Mouse (Mus musculus) common myeloid progenitor, adult 5-6 weeks (primary cell): ENCODE measurements around the gene Serpinb1b. TPM values are rescaled to one million over a fixed set of nuclear protein-coding genes. Genes with fewer than 3 reads are reported as not detected.

ENCODE experiments used
- ATAC-seq: replicated peaks from 2 replicates; pipeline ENCODE4 v1.8.0; 2016; ENCODE audit warnings: low read depth, mild to moderate bottlenecking, moderate TSS enrichment, inconsistent platforms; ENCODE audit not compliant: poor library complexity, severe bottlenecking
- total RNA-seq: library from RNA; stranded (forward); fragments of 200-1000, 187-1606 nt; gene quantifications from 2 replicates; pipeline ENCODE4 v1.2.3, GENCODE M21; 2017

Gene Serpinb1b
- total RNA-seq, 1 experiment from 2014 or later: not detected

DNA sequence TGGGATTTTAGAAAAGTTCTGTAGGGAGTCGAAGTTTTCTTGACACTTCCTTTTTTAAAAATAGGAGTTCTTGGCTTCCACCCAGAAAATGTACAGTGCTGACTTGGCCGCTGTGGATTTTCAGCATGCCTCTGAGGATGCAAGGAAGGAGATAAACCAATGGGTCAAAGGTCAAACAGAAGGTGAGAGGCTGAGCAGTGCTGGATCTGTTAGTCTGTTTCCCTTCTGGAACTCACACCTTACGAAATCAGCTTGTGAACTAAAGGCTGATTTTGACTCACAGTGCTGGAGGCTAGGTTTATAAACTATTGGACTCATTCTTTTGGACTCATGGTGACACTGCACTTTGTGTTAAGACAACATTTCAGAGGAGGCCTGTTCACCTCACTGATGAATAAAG lies 11.2 kb downstream of the Serpinb1b start:
- no peak for ATAC-seq

DNA sequence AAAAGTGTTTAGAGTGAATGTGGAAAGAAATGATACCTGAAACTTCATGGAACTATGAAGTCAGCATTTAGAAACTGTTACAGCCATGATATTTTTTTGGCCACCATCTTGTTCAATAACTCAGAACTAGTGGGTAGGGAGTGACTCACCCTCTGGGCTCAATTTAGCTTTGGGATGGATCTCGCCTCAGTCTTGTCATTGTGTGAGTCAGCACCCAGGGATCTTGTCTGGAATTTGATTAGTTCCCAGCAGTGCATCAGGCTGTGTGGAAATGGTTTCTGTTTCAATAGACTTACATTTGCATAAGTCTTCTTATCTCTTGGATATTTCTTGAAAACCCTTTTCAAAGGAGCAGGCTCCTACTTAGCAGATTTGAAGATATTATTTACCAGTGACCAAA lies 12.2 kb downstream of the Serpinb1b start:
- ATAC-seq: no peak

DNA sequence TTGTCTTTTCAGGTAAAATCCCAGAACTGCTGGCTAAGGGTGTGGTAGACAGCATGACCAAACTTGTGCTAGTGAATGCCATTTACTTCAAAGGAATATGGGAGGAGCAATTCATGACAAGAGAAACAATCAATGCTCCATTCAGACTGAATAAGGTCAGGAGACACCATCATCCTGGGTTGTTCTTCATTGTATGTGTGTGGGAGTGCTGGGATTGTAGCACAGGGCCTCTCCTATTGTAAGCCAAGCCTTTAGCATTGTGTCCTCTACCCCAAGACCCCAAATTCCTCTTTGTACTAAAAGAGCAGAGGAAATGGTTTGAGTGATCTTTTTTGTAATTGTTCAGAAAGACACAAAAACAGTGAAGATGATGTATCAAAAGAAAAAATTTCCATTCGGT lies 12.9 kb downstream of the Serpinb1b start:
- ATAC-seq: no peak

DNA sequence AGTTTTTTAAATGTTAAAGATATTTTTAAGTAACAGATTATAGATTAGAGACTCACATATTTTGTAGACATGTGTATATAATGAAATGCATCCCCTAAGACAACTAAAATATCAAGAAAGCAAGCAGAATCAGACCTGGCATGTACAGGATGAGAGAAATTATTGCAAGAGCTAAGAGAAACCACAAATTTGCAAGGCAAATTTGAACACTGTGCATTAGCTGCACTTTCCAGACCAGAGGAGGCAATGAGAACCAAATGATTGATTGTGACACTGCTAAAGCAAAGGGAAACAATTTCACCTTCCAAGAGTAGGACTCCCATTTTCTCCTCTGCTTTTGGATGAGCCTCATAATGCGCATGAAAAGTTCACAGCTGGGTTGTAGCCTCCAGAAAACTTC lies 17.2 kb downstream of the Serpinb1b start:
- ATAC-seq: no peak

DNA sequence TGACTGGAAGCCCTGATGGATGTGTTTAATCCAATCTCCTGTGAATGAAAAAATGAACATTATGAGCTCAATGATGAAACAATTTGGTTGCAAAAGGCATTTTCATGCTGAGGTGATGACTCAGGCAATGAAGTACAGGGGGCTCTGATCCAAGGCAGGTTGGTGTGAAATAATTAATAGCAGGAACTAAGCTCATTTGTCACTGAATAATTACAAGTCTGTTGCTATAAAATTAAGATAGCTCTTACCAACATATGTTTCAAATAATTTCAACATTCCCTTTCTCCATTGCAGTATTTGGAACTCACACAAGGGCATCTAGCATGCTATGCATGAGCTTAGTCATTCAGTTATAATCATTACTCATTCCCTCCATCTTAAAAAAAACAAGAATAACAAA lies 27.3 kb downstream of the Serpinb1b start:
- no peak for ATAC-seq

DNA sequence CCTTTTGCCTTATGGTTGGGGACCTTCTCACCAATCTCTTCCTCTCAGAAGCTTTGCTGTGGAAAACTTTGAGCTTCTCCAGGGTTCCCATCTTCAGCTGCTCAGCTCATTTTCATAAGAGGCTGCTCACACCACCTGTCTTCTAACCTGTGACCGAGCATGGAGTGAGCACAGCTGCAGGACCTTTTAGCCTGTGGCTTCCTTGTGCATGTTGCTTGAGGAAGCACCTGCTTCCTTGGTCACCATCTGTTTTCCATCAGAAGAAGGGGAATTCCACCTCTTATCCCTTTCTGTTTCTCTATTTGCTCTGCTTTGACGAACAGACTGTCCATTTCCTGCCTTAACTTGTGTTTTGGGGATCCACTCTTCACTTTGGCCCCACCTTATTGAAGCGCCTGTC lies 34.7 kb downstream of the Serpinb1b start:
- ATAC-seq: no peak

DNA sequence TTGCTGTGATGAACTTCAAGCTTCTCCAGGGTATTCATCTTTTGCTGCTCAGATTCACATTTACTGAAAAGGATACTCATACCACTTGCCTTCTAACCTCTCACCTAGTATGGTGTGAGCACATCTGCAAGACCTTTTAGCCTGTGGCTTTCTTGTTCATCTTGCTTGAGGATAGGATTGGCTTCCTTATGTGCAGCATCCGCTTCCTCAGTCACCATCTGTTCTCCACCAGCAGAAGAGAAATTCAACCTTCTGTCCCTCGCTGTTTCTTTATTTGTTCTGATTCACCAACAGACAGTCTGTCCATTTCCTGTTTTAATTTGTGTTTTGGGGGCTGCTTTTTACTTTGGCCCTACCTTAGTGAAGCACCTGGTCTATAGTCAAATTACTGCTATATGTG lies 59.3 kb downstream of the Serpinb1b start:
- ATAC-seq: no peak

DNA sequence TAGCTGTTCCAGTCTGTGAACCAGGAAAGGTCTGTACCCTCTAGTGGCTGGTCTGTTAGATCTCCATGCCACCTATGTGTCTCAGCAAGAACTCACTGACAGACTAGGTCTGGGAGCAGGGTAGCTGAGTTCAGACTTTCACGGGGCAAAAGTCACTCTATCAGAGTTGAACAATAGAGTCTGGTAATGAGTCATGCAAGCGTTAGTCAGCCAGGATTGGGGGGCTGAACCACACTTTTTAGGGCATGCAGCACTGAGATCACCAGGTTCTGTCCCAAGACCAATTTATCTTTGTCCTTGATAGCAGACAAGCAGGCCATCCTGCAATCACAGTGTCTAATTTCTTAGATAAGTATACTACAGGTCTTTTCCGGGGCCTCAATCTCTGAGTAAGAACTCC lies 63.1 kb downstream of the Serpinb1b start:
- ATAC-seq: no peak

Other genes with a start within 250 kb of the Serpinb1b start
- gene Serpinb1a, start 227.4 kb upstream of the Serpinb1b start, total RNA-seq: 219 and 222 TPM in 2 replicates
- not detected in 2 replicates for gene Serpinb1c, start 180.4 kb upstream of the Serpinb1b start, total RNA-seq
- 14.7 and 15.7 TPM in 2 replicates for gene Serpinb6b, start 113.4 kb upstream of the Serpinb1b start, total RNA-seq
- 7.5 and 7.9 TPM in 2 replicates for gene Serpinb9, start 75.3 kb upstream of the Serpinb1b start, total RNA-seq
- not detected in 2 replicates for gene Serpinb9b, start 51.2 kb upstream of the Serpinb1b start, total RNA-seq
- gene Serpinb9c, start 81.2 kb downstream of the Serpinb1b start, total RNA-seq: not detected in 2 replicates
- not detected in 2 replicates for gene Serpinb9d, start 114.4 kb downstream of the Serpinb1b start, total RNA-seq
- gene Serpinb9e, start 171.0 kb downstream of the Serpinb1b start, total RNA-seq: not detected in 2 replicates
- gene Serpinb9f, start 245.5 kb downstream of the Serpinb1b start, total RNA-seq: not detected in 2 replicates